Mouse (Mus musculus) retina, embryonic 14.5 days (tissue): ENCODE measurements around the gene Taf8.

Experiments used
- DNase-seq: peaks from one replicate; pipeline ENCODE4 v3.0.0-alpha.2; 2015; ENCODE audit warnings: low spot score

The Taf8 gene

GRCm38 (mm10) chr17:47458936-47459335 lies 43.2 kb downstream of the Taf8 start:
- DNase-seq, result no peak

GRCm38 (mm10) chr17:47458310-47458709 lies 43.8 kb downstream of the Taf8 start:
- DNase-seq, result no peak

- no peak for DNase-seq
Measured at GRCm38 (mm10) chr17:47454675-47455074, 47.4 kb downstream of the Taf8 start.

- no peak for DNase-seq
Measured at GRCm38 (mm10) chr17:47452886-47453285, 49.2 kb downstream of the Taf8 start.

GRCm38 (mm10) chr17:47450880-47451565 lies 51.1 kb downstream of the Taf8 start:
- DNase-seq, result no peak

- no peak for DNase-seq
Measured at GRCm38 (mm10) chr17:47450239-47450638, 51.9 kb downstream of the Taf8 start.

- no peak for DNase-seq
Measured at GRCm38 (mm10) chr17:47449432-47449831, 52.7 kb downstream of the Taf8 start.

GRCm38 (mm10) chr17:47448523-47449372 lies 53.3 kb downstream of the Taf8 start:
- DNase-seq, result no peak

- DNase-seq, result no peak
Measured at GRCm38 (mm10) chr17:47446561-47446960, 55.5 kb downstream of the Taf8 start.

- DNase-seq, result no peak
Measured at GRCm38 (mm10) chr17:47446025-47446424, 56.1 kb downstream of the Taf8 start.

- no peak for DNase-seq
Measured at GRCm38 (mm10) chr17:47445518-47445917, 56.6 kb downstream of the Taf8 start.

- DNase-seq, result no peak
Measured at GRCm38 (mm10) chr17:47444113-47444512, 58.0 kb downstream of the Taf8 start.

GRCm38 (mm10) chr17:47442271-47442670 lies 59.8 kb downstream of the Taf8 start:
- no peak for DNase-seq

- DNase-seq, result peak; percentile 40
Measured at GRCm38 (mm10) chr17:47441296-47442051, 60.6 kb downstream of the Taf8 start.

- peak; percentile 45 for DNase-seq
Measured at GRCm38 (mm10) chr17:47440359-47440890, 61.7 kb downstream of the Taf8 start.

- no peak for DNase-seq
Measured at GRCm38 (mm10) chr17:47439396-47440028, 62.6 kb downstream of the Taf8 start.

GRCm38 (mm10) chr17:47438611-47439010 lies 63.5 kb downstream of the Taf8 start:
- DNase-seq, result no peak

GRCm38 (mm10) chr17:47436907-47437547 lies 65.1 kb downstream of the Taf8 start, which contains the start of gene 1700001C19Rik:
1700001C19Rik (minus strand) TSS chr17:47437376.
- no peak for DNase-seq

- no peak for DNase-seq
Measured at GRCm38 (mm10) chr17:47436156-47436906, 65.8 kb downstream of the Taf8 start, which contains the start of gene AI661453. AI661453 (plus strand) TSS chr17:47436615.
